Mouse (Mus musculus): ENCODE measurements around the gene 2310057M21Rik. TPM values are rescaled to one million over a fixed set of nuclear protein-coding genes. Genes with fewer than 3 reads are reported as not detected.
"Not testable (repeated sequence)": the region's sequence is repeated elsewhere in the genome, so short reads cannot be mapped to it uniquely, and the experiment has no call there.

The 2310057M21Rik gene
- 10 to 100 TPM; 10.9 to 11.0 TPM for total RNA-seq (2021)

DNA sequence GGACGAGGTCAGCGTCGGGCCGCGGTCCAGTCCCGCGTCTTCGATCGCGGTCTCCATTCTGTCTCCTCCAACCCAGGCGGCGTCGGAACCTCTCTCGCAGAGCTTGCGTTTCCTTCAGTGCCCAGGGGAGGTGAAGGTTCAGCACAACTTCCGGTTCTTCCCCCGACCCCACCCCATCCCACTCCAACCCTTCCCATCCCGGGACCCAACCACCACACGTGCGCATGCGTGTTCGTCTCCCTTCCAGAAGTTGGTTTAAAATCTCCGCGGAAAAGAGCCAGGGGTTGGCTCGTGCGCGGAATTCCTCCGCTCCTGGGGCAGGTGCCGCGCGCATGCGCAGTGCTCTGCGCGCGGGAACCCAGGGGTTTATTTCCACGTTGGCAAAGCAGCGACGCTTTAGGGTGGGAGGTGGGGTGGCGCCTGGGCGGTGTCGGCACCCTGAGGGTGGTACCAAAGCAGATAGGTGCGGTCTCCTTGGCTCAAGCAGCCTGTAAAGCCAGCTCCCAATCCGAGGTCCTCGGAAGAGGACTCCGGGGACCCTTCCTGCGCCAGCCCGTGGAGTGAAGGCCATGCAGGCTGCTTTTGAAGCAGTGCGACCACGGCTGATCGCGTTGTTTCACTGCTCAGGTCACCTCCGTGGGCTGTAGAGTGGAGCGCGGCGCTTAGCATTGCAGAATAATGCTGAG lies at the start of gene 2310057M21Rik:
TSS of gene 2310057M21Rik (minus strand) at position 145 of the 686 bp plus-strand sequence.
- intact Hi-C loops (cut with DNase I) = loop anchor here (2.0 to 5.0 kb wide), 2 partner anchors 48 to 195 kb away; partner anchors contain the start of genes Acadsb and Ikzf5
- peak; percentile 88 for DNase-seq (ENCODE audit: low spot score)

DNA sequence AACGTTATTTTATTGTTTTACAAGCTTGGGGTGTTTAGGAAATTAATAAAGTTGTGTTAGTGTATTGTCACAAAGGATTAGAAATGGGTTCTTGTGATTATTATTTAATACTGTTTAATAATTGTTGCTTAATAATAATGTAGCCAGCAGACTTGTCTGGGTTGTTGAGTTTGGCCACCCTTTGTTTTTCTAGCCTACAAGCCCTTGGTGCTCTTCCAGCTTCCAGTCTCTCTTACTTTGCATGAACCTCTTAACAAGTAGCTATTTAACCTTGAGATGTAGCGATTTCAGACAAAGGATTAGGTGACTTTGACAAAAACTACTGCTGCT lies 49.3 kb upstream of the 2310057M21Rik start:
- intact Hi-C loops (cut with DNase I) = loop anchor here (2.0 to 5.0 kb wide), 2 partner anchors 49 to 150 kb away; partner anchors contain the start of genes 2310057M21Rik and Bub3
- no peak for DNase-seq (ENCODE audit: low spot score)

DNA sequence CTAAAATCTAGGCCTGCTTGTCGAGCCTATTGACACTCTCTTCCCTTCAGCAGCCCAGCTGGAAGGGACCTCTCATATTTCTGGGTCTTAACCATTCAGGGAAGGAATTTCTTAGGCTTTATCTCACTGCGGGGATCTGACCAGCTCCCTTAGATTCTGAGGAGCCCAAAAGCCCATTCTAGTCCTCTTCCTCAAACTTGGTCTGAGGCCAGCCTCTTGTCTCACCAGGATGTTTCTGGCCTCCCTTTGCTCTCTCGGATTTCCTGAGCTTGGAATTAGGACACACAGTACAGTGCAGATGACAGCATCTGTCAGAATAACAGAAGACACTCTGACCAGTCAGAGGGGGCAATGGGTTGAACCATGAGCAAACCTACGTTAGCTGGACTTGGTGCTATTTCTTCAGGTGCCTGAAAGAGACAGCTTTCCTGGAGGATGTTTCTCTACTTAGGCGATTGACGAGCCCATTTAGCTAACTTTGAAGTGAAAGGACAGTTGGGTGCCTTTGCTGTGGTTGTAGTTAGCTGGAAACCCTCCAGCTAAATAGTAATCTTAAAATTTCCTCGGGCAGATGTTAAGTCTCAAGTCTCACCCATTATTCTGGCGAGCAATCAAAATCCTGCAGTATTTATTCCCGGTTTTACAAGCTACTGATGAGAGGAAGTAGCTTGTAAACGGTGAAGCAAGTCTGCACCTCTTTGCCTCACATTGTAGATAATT lies 48.8 kb upstream of the 2310057M21Rik start:
- intact Hi-C loops (cut with DNase I) = loop anchor here (2.0 to 5.0 kb wide), 2 partner anchors 49 to 151 kb away; partner anchors contain the start of genes 2310057M21Rik and Bub3
- DNase-seq (ENCODE audit: low spot score) = no peak

DNA sequence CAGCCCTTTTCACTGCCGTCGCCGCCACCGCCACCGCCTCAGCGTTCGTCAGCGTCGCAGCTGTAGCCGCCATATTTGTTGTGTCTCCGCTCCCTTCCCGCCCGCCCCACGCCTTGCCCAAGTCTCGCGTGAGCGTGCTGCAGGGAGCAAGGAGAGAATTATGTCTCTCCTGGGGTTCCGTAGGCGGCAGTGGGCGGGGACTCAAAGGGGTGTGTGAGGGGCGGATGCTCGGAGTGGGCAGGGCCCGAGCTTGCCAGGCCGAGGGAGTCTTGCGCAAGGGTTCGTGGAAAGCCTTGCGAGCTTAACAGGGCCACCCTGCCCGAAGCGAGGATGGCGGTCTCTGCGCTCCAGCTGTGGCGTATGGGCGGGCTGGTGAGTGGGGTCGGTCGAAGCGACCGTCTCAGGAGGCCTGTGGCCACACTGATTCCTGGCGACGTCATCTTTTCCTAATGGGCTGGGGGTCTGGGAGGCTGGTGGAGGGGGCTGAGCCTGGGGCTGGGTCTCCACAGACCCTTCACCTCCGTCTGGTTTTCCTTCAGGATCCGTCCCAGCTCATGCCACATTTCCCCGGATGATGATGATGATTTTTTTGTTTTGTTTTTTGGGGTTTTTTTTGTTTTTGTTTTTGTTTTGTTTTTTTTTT lies 48.0 kb upstream of the 2310057M21Rik start, which contains the start of the genes Ikzf5 and Acadsb:
TSS of gene Ikzf5 (minus strand) at position 106 of the 643 bp plus-strand sequence.
TSS of gene Acadsb (plus strand) at position 186 of the 643 bp plus-strand sequence.
- intact Hi-C loops (cut with DNase I) = loop anchor here (2.0 to 5.0 kb wide), 2 partner anchors 48 to 152 kb away; partner anchors contain the start of genes 2310057M21Rik and Bub3
- peak; percentile 98 for DNase-seq (ENCODE audit: low spot score)

- intact Hi-C loops (cut with DNase I) = loop anchor here (2.0 to 5.0 kb wide), 2 partner anchors 47 to 152 kb away; partner anchors contain the start of genes 2310057M21Rik and Bub3
- DNase-seq (ENCODE audit: low spot score) = no peak
Measured at GRCm38 (mm10) chr7:131409988-131410385, 47.4 kb upstream of the 2310057M21Rik start.

GRCm38 (mm10) chr7:131409321-131409987 lies 46.9 kb upstream of the 2310057M21Rik start:
- DNase-seq (ENCODE audit: low spot score) = no peak
- intact Hi-C loops (cut with DNase I) = no loop called here

DNA sequence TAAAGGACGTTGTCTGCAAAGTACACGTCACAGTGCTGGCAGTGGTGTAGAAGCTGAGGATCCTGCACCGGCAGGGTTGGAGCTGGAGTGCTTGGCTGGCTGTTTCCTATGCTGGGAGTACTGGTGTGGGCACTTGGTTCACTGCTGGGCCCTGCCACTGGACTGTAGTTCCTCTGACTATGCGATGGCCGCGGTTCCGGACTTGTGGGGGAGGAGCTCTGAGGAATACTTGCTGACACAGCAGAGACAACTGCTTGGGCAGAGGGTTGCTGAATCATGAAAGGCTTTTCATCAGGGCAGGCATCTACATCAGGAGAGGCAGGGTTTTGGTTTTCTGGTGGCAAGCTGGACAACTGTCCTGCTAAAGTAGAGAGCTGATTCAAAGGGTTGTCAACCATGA lies 29.2 kb upstream of the 2310057M21Rik start:
- intact Hi-C loops (cut with DNase I); DNase-seq (ENCODE audit: low spot score): not testable (repeated sequence)

DNA sequence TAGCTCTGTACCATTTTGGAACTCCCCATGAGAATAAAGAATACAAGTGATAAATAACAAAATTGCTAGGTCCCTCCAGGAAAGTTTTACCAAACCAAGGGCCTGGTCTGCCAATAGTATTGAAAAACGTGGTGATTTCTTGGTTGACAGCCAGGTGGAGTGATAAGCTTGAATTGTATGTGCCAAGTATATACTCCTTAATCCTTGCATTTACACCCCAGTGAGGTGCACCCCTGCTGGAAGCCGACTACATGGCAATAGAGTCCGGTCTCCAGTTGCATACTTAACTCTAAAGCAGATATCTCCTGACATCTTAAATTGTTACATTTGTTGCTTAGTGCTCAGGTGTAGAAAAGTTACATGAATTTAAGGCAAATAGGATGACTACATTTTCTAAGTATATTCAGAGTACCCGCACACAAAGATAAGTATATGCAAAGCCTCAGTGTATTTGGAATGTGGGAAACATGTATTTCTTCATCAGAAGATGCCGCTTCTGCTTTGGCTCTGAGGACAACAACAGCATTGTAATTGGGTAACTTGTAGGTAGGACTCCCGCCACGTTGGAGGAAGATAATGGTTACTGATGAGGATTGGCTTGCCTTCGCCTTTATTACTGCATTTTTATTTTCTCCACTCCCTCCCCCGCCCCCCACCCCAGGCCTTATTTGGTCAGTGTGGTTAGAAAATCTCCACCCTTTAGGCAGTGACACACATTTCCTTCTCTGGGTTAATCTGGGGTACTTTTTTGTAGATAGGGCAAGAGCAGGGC lies 9.5 kb upstream of the 2310057M21Rik start:
- no peak for DNase-seq (ENCODE audit: low spot score)
- intact Hi-C loops (cut with DNase I) = no loop called here

DNA sequence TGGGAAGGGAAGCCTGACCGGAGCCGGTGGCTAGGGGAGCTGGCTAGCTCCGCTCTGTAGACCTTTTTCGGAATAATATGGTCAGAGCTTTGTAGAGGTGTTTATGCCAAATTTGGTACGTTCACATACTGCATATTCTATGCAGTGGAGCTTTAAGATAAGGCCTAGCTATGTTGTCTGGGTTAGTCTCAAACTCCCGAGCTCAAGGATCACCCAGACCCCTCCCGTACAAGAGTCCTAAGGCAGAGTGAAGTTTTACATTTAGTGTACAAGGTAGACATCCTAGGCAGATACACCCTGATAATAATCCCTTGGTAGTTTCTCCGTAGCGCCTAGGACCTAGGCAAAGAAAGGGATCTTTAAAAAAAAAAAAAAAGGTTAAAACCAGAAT lies 8.9 kb upstream of the 2310057M21Rik start:
- intact Hi-C loops (cut with DNase I) = no loop called here
- no peak for DNase-seq (ENCODE audit: low spot score)

GRCm38 (mm10) chr7:131370648-131371469 lies 8.3 kb upstream of the 2310057M21Rik start, which contains the start of gene Pstk:
Gene Pstk, plus strand, starts transcription at chr7:131371141.
- intact Hi-C loops (cut with DNase I) = no loop called here
- DNase-seq (ENCODE audit: low spot score) = peak; percentile 83

DNA sequence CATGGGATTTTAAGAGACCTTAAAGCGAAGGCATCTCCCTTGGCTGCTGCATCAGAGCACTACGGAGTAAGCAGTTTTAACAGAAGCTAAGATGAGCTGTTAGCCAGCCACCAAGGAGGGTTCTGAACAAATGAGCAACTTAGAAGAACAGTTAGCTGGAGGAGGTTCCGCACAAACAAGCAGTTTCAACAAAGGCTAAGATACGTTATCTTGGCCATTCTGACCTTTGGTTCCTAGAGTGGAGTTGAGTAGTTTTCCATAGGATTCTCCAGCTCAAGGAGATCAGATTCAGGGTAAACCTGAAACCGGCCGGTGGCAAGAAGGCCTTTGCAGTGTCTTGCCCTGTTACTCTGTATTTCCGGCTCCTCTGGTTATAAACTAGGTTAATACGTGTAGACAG lies 1.6 kb upstream of the 2310057M21Rik start:
- intact Hi-C loops (cut with DNase I) = loop anchor here (5.0 kb wide), 1 partner anchor 193 kb away; no protein-coding TSS in a partner anchor
- DNase-seq (ENCODE audit: low spot score) = no peak

- intact Hi-C loops (cut with DNase I) = loop anchor here (2.0 to 5.0 kb wide), 2 partner anchors 49 to 195 kb away; partner anchors contain the start of genes Acadsb and Ikzf5
- no peak for DNase-seq (ENCODE audit: low spot score)
Measured at GRCm38 (mm10) chr7:131362269-131362614, 317 bp downstream of the 2310057M21Rik start.

DNA sequence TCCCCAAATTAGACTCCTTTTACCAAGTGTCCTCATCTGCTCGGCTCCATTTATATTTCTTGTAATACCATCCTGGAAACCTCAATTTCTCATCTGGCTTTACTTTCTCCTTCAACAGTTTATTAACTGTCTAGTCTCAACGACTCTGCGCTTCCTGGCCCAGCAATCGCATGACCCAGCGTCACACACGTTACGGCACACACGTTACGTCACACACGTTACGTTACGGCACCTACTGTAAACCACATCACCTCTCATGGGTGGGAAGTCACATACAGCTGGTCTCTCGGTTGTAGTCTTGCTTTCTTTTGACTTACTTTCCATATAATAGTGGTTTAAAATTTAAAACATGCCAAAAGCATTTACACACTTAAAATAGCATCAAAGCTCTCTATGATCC lies 6.5 kb downstream of the 2310057M21Rik start:
- intact Hi-C loops (cut with DNase I) = no loop called here
- no peak for DNase-seq (ENCODE audit: low spot score)

DNA sequence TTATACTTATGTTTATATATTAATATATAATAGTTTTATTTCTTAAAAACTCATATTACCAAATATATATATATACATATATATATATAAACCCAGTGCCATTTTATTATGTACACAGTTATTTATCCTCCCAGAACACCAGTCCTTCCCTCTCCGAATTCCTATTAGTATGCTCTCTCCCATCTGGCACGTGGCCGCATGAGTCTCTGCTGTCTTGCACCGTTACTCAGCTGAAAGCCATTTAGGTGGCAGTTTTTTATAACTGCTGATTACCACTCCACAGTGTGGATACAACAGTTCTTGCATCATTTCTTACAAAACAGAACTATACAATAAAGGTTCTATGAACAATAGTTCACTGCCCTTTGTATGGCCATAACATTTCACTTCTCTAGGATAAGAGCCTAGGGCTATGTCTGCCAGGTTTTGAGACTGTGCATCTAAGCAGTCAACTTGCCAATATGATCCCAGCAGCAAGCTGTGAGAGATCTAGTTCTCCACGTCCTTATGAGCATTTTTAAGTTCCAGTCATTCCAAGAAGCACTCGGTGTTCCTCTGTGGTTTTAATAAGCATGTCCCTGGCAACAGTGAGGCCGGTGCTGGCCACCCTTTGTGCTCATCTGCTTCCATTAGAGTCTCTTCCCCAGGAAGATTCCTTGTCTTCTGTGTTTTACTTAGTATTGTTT lies 16.6 kb downstream of the 2310057M21Rik start:
- DNase-seq (ENCODE audit: low spot score) = no peak
- intact Hi-C loops (cut with DNase I) = no loop called here

DNA sequence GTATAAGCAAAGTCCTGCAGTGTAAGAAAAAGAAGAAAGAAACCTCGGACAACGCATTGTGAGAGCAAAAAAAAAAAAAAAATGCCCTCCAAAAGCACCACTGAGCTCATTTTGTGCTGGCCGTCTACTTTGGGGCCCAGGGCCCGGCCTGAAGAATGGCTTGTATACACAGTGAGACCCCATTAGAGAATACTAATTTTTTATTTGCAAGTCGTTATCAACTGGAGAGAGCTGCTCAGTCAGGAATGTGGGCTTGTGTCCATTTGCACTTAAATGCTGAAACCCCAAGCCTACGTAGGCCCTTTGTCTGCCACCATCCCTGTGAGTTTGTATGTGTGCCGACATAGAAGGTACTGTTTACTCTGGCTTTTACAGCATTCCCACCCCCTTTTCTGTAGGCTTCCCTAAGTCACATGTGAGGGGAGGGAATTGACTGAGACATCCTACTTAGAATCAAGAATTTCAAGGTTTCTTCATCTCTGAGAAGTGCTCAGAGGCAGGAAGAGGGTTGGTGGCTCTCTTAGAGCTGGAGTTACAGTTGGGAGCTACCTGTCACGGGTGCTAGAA lies 25.0 kb downstream of the 2310057M21Rik start:
- intact Hi-C loops (cut with DNase I) = no loop called here
- no peak for DNase-seq (ENCODE audit: low spot score)

- DNase-seq (ENCODE audit: low spot score) = no peak
- intact Hi-C loops (cut with DNase I) = no loop called here
Measured at GRCm38 (mm10) chr7:131333564-131333963, 29.0 kb downstream of the 2310057M21Rik start, which contains the start of gene Fam24a. Gene Fam24a, plus strand, starts transcription at chr7:131333864.

GRCm38 (mm10) chr7:131331688-131332087 lies 30.9 kb downstream of the 2310057M21Rik start:
- no peak for DNase-seq (ENCODE audit: low spot score)
- intact Hi-C loops (cut with DNase I) = no loop called here

Measured in heart, postnatal 25 days (tissue).